Mouse (Mus musculus): ENCODE data around the gene Atxn1.
A peak's percentile ranks its signal among the peaks of the same experiment; 100 is the strongest.

The Atxn1 gene

GRCm38 (mm10) chr13:45754483-45754882, 210.3 kb downstream of the Atxn1 start:
- no peak for DNase-seq

GRCm38 (mm10) chr13:45752498-45752897, 212.3 kb downstream of the Atxn1 start:
- DNase-seq: no peak

DNA sequence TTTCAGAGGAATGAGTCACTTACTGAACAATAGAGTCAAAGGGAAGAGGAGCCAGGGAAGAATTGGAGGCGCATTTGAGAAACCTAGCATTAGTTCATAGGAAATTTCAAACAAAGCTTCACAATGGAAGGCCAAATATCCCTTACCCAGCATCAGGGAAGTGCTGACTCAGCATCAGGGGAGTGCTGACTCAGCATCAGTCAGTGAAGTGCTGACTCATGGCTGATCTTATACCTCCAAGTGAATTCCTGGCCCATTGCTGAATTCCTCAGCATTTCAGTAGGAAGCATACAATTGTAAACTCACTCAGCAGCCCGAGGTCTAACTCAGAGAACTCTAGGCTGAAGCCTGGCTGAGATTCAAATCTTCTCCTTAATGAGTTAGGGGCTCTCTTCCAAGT, 213.6 kb downstream of the Atxn1 start:
- DNase-seq: peak; percentile 36 to 53

DNA sequence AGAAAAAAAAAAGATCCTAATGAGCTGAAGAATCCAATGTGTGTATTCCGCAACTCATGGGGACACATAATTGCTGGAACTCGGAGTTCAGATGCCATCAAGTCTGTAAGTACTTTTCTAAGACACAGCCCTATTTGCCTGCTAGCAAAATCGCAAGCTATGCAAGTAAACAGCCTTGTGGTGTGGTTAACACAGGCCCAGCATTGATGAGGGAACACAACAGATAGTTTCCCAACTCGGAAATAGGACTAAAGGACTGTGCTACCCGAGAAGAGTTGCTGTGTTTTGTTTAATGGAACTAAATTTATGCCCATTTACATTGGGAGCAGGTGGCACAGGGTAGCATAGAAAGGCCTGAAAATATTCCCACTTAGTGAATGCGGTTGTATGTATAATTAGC, 214.2 kb downstream of the Atxn1 start:
- no peak for DNase-seq

- peak; percentile 33 to 51 for DNase-seq
Observed at GRCm38 (mm10) chr13:45749937-45750336, 214.9 kb downstream of the Atxn1 start.

DNA sequence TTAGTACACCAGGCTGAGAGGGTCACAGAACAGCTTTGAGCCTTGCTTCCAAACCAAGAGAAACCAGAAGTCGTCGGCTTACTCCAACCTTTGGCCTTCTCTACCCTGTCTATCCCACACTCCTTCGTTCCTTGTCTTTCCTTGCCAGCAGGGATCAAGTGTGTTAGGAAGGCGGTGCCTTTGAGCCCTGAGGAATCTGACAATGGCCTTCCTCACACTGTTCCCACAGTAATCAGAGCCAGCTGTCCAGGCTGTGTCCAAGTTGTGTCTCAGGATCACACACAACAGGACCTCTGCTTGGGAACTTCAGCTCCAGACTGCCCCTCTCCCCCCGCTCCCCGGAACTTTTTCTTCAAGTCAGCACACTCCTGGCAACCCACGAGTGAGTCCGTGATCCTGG, 215.6 kb downstream of the Atxn1 start:
- peak; percentile 13 to 27 for DNase-seq

GRCm38 (mm10) chr13:45748691-45749090, 216.1 kb downstream of the Atxn1 start:
- no peak for DNase-seq

- DNase-seq: peak; percentile 22 to 38
Observed at GRCm38 (mm10) chr13:45745851-45746773, 218.7 kb downstream of the Atxn1 start.

- DNase-seq: no peak
Observed at GRCm38 (mm10) chr13:45744803-45745432, 219.9 kb downstream of the Atxn1 start.

DNA sequence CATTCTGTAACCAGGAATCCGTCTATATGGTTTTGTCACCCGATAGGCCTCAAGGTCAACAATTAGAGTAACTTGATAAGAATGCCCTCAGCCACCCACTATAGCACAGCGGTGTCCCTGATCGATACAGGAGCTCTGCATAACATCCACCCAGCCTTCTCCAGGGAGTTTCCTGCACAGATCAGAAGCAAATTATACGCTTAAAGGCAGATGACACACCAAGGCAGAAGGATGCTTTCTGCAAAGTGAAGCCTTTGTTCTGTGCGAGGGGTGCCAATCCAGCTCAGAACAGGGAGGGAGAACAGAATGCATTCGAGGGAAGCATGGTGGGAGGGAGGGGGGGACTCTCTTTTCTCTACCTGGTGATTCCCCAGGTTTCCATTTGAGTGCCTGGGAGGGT, 221.0 kb downstream of the Atxn1 start:
- DNase-seq: no peak

GRCm38 (mm10) chr13:45740369-45740768, 224.4 kb downstream of the Atxn1 start:
- no peak for DNase-seq

- DNase-seq: no peak
Observed at GRCm38 (mm10) chr13:45736241-45736640, 228.6 kb downstream of the Atxn1 start.

DNA sequence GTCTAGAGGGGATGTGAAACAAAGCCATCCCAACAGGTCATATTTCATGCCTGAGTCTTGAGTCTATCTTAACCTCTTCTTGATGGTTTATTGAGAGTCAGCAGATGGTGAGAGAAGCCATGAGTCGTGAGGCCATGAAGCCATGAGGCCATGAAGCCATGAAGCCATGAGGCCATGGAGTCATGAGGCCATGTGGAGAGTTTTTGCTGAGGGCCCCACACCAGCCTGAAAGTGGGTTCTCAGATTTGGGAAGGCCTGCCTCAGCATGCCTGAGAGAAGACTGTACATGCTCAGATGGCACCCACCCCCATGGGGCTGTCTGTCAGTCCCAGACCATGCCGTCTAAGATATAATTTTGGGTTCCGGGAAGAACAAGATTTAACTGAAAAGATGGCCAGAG, 229.0 kb downstream of the Atxn1 start:
- DNase-seq: no peak

- DNase-seq: no peak
Observed at GRCm38 (mm10) chr13:45734531-45734930, 230.3 kb downstream of the Atxn1 start.

DNA sequence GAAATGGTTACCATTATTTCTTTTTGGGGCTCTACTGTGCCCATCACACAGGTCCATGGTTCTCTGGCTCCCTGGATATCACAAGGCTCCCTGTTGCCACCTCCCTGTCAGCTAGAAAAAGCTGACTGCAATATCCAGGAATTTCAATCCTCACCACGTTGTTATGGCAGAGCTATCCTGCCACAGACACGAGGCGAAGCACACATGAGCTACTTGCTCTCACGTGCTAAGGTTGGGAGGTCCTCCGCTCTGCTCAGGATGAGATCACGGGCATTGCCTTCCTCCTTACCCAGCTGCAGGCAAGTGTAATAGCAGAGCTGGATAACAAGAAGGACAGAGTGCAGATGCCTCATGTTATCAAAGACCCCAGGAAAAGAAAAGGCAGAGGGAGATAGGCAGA, 232.2 kb downstream of the Atxn1 start:
- DNase-seq: no peak

- DNase-seq: peak; percentile 36 to 40
Observed at GRCm38 (mm10) chr13:45726917-45727316, 237.9 kb downstream of the Atxn1 start.

DNA sequence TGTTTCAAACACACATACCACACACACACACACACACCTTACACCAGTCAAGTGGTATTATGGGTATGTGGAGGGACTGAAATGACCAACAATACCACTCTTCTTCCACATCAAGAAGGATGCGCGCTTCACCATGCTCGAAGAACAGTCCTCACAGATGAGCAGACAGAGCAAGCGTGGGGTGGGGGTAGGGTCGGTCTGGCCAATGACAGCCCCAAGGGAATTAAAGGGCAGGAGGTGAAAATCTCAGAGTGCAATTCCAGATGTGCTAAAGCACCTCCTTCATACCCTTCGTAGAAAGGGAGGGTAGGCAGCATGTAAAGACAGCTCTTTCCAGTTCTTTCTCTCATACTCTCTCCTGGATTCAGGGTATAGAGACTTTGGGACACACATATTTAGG, 238.6 kb downstream of the Atxn1 start:
- no peak for DNase-seq

GRCm38 (mm10) chr13:45724507-45725259, 240.1 kb downstream of the Atxn1 start:
- no peak for DNase-seq

DNA sequence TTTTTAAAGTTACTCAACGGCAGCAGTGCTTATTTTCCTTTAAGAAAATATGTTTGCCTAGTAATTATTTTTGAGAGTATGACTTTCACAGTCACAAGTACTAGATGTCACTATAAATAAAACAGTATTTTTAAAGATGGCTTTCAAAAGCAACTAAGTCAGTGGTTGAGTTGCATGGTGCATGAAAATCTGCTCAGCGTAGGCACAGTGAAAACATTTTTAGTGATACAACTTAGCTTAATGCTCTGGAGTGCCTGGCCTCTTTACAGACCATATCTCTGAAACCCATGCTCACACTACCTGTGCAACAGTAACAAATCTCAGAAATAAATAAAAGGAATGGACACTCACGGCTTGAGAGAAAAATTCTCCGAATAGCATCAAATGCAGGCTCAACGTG, 241.9 kb downstream of the Atxn1 start:
- no peak for DNase-seq

- DNase-seq: peak; percentile 56 to 68
Observed at GRCm38 (mm10) chr13:45721621-45722020, 243.2 kb downstream of the Atxn1 start.

DNA sequence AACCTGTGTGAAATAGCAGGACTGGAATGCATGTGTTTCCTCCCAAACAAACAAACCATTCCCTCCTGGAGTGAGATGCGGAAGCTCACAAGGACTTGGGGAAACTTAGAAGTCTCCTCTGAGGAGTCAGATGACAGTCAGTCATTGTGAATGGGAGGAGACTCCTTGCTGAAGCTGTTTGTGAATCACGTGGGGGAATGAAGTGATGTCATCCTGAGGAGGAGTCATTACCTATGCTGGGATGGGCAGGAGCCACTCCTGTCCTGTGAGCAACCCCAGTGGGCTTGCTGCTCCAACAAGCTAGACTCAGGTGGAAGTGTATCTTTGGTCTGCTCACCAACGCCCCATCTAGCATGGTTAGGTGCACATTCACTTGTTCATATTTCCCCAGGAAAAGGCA, 246.0 kb downstream of the Atxn1 start:
- no peak for DNase-seq

DNA sequence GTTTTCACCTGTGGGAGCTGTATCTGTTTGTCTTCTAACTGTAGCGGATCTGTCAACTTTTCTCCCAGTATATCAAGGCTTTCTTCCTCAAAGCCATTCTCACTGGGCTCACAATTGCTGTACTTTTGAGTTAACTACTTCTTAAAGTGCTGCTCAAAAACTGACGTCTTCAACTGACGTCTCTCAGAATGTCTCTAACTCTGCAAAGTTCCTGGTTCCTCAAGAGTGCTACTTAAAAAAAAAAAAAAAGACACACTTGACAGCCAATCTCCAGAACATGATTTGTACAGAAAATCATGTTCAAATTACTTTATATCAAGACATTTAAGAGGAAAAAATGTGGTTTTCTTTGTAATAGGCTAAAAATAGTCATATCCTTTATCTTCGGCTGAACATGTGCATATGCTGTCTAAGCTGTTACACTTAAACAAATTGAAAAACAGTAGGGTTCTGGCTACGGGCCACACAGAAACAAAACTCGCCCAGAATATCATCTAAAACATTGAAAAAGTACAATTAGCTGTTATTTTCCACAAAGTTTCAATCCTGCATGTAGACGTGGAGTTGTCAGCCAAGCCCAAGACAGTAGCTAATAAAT, 249.1 kb downstream of the Atxn1 start:
- DNase-seq: peak in 1 of 2 experiments; percentile 21

GRCm38 (mm10) chr13:45710041-45710440, 254.8 kb downstream of the Atxn1 start:
- DNase-seq: no peak
